Mouse (Mus musculus) heart, postnatal 0 days (tissue): ENCODE data around the gene Vmn1r1.

Experiments
- CTCF ChIP-seq: IDR thresholded peaks from 2 replicates; pipeline ENCODE4 v1.5.1; 2016; ENCODE audit warnings: antibody characterized with exemption, control low read depth, low read depth
- EP300 ChIP-seq: IDR thresholded peaks from 2 replicates; pipeline ENCODE4 v1.6.1; 2016; ENCODE audit warnings: antibody characterized with exemption, low read depth

DNA sequence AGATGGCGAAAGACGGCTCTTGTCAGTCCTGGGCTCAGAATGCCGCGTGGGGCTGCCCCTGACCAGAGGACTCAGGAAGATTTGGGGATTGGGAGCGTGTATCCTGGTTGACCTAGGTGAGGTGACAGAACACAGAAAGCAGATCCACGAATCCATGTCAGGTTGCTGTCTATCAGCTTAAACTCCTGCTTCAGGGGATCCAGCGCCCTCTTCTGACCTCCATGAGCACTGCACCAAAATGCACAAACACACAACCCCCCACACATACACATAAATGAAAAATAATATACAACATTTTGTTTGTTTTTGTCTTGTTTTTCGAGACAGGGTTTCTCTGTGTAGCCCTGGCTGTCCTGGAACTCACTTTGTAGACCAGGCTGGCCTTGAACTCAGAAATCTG is 26.1 kb downstream of the Vmn1r1 start:
- TF ChIP-seq EP300: no peak
- TF ChIP-seq CTCF: no peak
